Mouse (Mus musculus): ENCODE results near the gene Pds5a. TPM values are rescaled to one million over a fixed set of nuclear protein-coding genes. Genes with fewer than 3 reads are reported as not detected.

The Pds5a gene
- polyA plus RNA-seq, 1 experiment from 2014 or later: 54.9 TPM

Other genes starting within 250 kb of the Pds5a start
- gene Gm43552, start 205.4 kb downstream of the Pds5a start, polyA plus RNA-seq (2015; fragmentation: Nextera tagmentation; extraction: Ambion mirVana): not detected in 2 replicates
- 115 and 124 TPM in 2 replicates for gene Smim14, start 161.1 kb downstream of the Pds5a start, polyA plus RNA-seq (2015; fragmentation: Nextera tagmentation; extraction: Ambion mirVana)
- 150 and 155 TPM in 2 replicates for gene Ube2k, start 161.0 kb downstream of the Pds5a start, polyA plus RNA-seq (2015; fragmentation: Nextera tagmentation; extraction: Ambion mirVana)
- 21.5 and 25.0 TPM in 2 replicates for gene N4bp2, start 65.2 kb upstream of the Pds5a start, polyA plus RNA-seq (2015; fragmentation: Nextera tagmentation; extraction: Ambion mirVana)
- gene Rhoh, start 162.9 kb upstream of the Pds5a start, polyA plus RNA-seq (2015; fragmentation: Nextera tagmentation; extraction: Ambion mirVana): 1.2 and 1.6 TPM in 2 replicates
- not detected in 2 replicates for gene Chrna9, start 236.6 kb upstream of the Pds5a start, polyA plus RNA-seq (2015; fragmentation: Nextera tagmentation; extraction: Ambion mirVana)